Mouse (Mus musculus) heart, postnatal 0 days (tissue): ENCODE results near the gene Tatdn2. TPM values are rescaled to one million over a fixed set of nuclear protein-coding genes. Genes with fewer than 3 reads are reported as not detected.

ENCODE experiments used
- ATAC-seq: fragments of 200-750 bp; cut with Nextera tagmentation; 2 replicates; pipeline ENCODE4 v1.8.0; 2017; ENCODE audit warnings: low read depth, moderate number of reproducible peaks, moderate library complexity; ENCODE audit not compliant: insufficient read depth
- DNase-seq: peaks from one replicate; pipeline ENCODE4 v3.0.0-alpha.2; 2016; ENCODE audit warnings: low spot score
- H3K27ac ChIP-seq: fragments of 300-500 bp; sonication (generic); 2 replicates; pipeline ENCODE4 v1.5.1; 2014; ENCODE audit warnings: low read depth, mild to moderate bottlenecking
- H3K27me3 ChIP-seq: fragments of 300-500 bp; sonication (generic); 2 replicates; pipeline ENCODE4 v1.6.1; 2014; ENCODE audit warnings: low read length, mixed read lengths; ENCODE audit not compliant: control insufficient read depth, insufficient read depth
- H3K36me3 ChIP-seq: fragments of 300-500 bp; sonication (generic); replicated peaks from 2 replicates; pipeline ENCODE4 v1.6.1; 2014; ENCODE audit warnings: low read length, mixed read lengths; ENCODE audit not compliant: control insufficient read depth, insufficient read depth
- H3K4me1 ChIP-seq: fragments of 300-500 bp; sonication (generic); 2 replicates; pipeline ENCODE4 v1.6.1; 2014; ENCODE audit warnings: antibody characterized with exemption; ENCODE audit not compliant: control insufficient read depth, insufficient read depth
- H3K4me2 ChIP-seq: fragments of 300-500 bp; sonication (generic); 2 replicates; pipeline ENCODE4 v1.6.1; 2014; ENCODE audit warnings: low read depth, mild to moderate bottlenecking, low read length, moderate library complexity
- H3K4me3 ChIP-seq: fragments of 300-500 bp; sonication (generic); 2 replicates; pipeline ENCODE4 v1.5.1; 2014; ENCODE audit warnings: low read depth, low read length
- H3K9ac ChIP-seq: fragments of 300-500 bp; sonication (generic); replicated peaks from 2 replicates; pipeline ENCODE4 v1.6.1; 2014; ENCODE audit warnings: low read depth, low read length, mixed read lengths
- H3K9me3 ChIP-seq: fragments of 300-500 bp; sonication (generic); replicated peaks from 2 replicates; pipeline ENCODE4 v1.6.1; 2016; ENCODE audit warnings: low read length; ENCODE audit not compliant: control insufficient read depth
- CTCF ChIP-seq: IDR thresholded peaks from 2 replicates; pipeline ENCODE4 v1.5.1; 2016; ENCODE audit warnings: antibody characterized with exemption, control low read depth, low read depth
- EP300 ChIP-seq: IDR thresholded peaks from 2 replicates; pipeline ENCODE4 v1.6.1; 2016; ENCODE audit warnings: antibody characterized with exemption, low read depth
- WGBS: fragments of 180-500 bp; shearing (Covaris S2); extraction: QIAGEN DNeasy Blood & Tissue Kit; methylation state at CpG from one replicate; pipeline ENCODE4 v1.1.7; 2014; 5-methylcytosine and 5-hydroxymethylcytosine counted together
- polyA plus RNA-seq: library from polyadenylated mRNA; unstranded; fragments of >200 nt; fragmentation: Nextera tagmentation; extraction: Ambion mirVana; gene quantifications from 2 replicates; pipeline ENCODE4 v1.2.1, GENCODE M21; 2015
- total RNA-seq: library from RNA; depleted of rRNA; stranded (reverse); fragments of >200 nt; gene quantifications from 2 replicates; pipeline ENCODE4 v1.2.3, GENCODE M21; 2014; ENCODE audit warnings: low replicate concordance

Tatdn2 gene
- total and polyA plus RNA-seq, 2 experiments from 2014 or later = 1.1 to 32.1 TPM

GRCm38 (mm10) chr6:113679993-113680566, 16.8 kb upstream of the Tatdn2 start:
- no peaks in the 10 kb centered on the region for H3K9me3 ChIP-seq
- no peak for ATAC-seq

GRCm38 (mm10) chr6:113681271-113681670, 15.6 kb upstream of the Tatdn2 start:
- peak; percentile 82 for ATAC-seq
- Histone ChIP-seq H3K27me3 (no peaks in the 10 kb centered on the region), H3K4me1 (no peaks in the 10 kb centered on the region), H3K36me3 (no peaks in the 10 kb centered on the region; the same call in 1 of the 2 replicates), H3K9ac (no peak overlapping the region), H3K4me2 (no peak overlapping the region), H3K9me3 (no peaks in the 10 kb centered on the region), H3K4me3 (no peak overlapping the region), H3K27ac (no peak overlapping the region)
- peak; percentile 58 for DNase-seq
- TF ChIP-seq EP300 = no peak
- TF ChIP-seq CTCF = peak; percentile 91
- WGBS = 21% methylated on average over 4 of the region's 4 CpGs

More at GRCm38 (mm10) chr6:113679993-113680566, 16.8 kb upstream of the Tatdn2 start:
- Histone ChIP-seq H3K36me3 (no peaks in the 10 kb centered on the region; the same call in 1 of the 2 replicates), H3K27me3 (no peaks in the 10 kb centered on the region), H3K27ac (no peak overlapping the region), H3K9ac (no peak overlapping the region), H3K4me2 (no peak overlapping the region), H3K4me3 (no peak overlapping the region), H3K4me1 (no peaks in the 10 kb centered on the region)
- no peak for TF ChIP-seq CTCF
- TF ChIP-seq EP300 = no peak
- WGBS = 77% methylated on average over 9 of the region's 9 CpGs
- no peak for DNase-seq

GRCm38 (mm10) chr6:113683081-113683825, 13.6 kb upstream of the Tatdn2 start:
- no peak overlapping the region for H3K4me3 ChIP-seq
- TF ChIP-seq EP300 (no peak), CTCF (no peak)
- H3K27ac ChIP-seq = no peak overlapping the region
- ATAC-seq = no peak
- no peak for DNase-seq
- H3K4me2 ChIP-seq = no peak overlapping the region
- H3K36me3 ChIP-seq = no peaks in the 10 kb centered on the region; the same call in 1 of the 2 replicates
- no peaks in the 10 kb centered on the region for H3K9me3 ChIP-seq
- no peaks in the 10 kb centered on the region for H3K4me1 ChIP-seq
- H3K27me3 ChIP-seq = no peaks in the 10 kb centered on the region
- no peak overlapping the region for H3K9ac ChIP-seq
- WGBS = 85% methylated on average over 9 of the region's 10 CpGs

GRCm38 (mm10) chr6:113686551-113687125, 10.2 kb upstream of the Tatdn2 start:
- no peak for TF ChIP-seq CTCF
- TF ChIP-seq EP300 = no peak
- H3K4me1 ChIP-seq = peaks cover 13% of the 10 kb centered on the region; the same call in 1 of the 2 replicates
- WGBS = 55% methylated on average over 8 of the region's 8 CpGs
- H3K36me3 ChIP-seq = no peaks in the 10 kb centered on the region; the same call in 1 of the 2 replicates
- H3K9me3 ChIP-seq = no peaks in the 10 kb centered on the region
- H3K27me3 ChIP-seq = no peaks in the 10 kb centered on the region
- DNase-seq = no peak
- H3K4me3 ChIP-seq = no peak overlapping the region
- no peak overlapping the region for H3K27ac ChIP-seq
- no peak for ATAC-seq
- H3K9ac ChIP-seq = no peak overlapping the region
- no peak overlapping the region for H3K4me2 ChIP-seq

- peak overlapping the region; percentile 81 for H3K27ac ChIP-seq
- H3K9ac ChIP-seq = no peak overlapping the region; the same call in 1 of the 2 replicates
- no peaks in the 10 kb centered on the region; the same call in 1 of the 2 replicates for H3K36me3 ChIP-seq
- no peak overlapping the region for H3K4me3 ChIP-seq
- H3K4me2 ChIP-seq = no peak overlapping the region
- no peaks in the 10 kb centered on the region for H3K27me3 ChIP-seq
- no peak for TF ChIP-seq EP300
- TF ChIP-seq CTCF = no peak
- DNase-seq = no peak
- ATAC-seq = peak; percentile 34
- 23% methylated on average over 7 of the region's 7 CpGs for WGBS
- peaks cover 13% of the 10 kb centered on the region; the same call in 1 of the 2 replicates for H3K4me1 ChIP-seq
- no peaks in the 10 kb centered on the region for H3K9me3 ChIP-seq
Measured at GRCm38 (mm10) chr6:113690008-113690399, 6.8 kb upstream of the Tatdn2 start.
